Mouse (Mus musculus) stomach, postnatal 0 days (tissue): Measurements from ENCODE around the gene Rasgrf1. TPM values are rescaled to one million over a fixed set of nuclear protein-coding genes. Genes with fewer than 3 reads are reported as not detected.

ENCODE experiments used
- ATAC-seq: fragments of 200-750 bp; cut with Nextera tagmentation; 2 replicates; pipeline ENCODE4 v1.8.0; 2017; ENCODE audit not compliant: low FRiP score, low TSS enrichment
- DNase-seq: peaks from one replicate; pipeline ENCODE4 v3.0.0-alpha.2; 2016; ENCODE audit warnings: low spot score
- H3K27ac ChIP-seq: fragments of 300-500 bp; sonication (generic); replicated peaks from 2 replicates; pipeline ENCODE4 v1.5.1; 2014; ENCODE audit warnings: mild to moderate bottlenecking, control low read depth
- H3K27me3 ChIP-seq: fragments of 300-500 bp; sonication (generic); 2 replicates; pipeline ENCODE4 v1.6.1; 2014; ENCODE audit warnings: low read length; ENCODE audit not compliant: control insufficient read depth, insufficient read depth
- H3K36me3 ChIP-seq: fragments of 300-500 bp; sonication (generic); 2 replicates; pipeline ENCODE4 v1.6.1; 2014; ENCODE audit warnings: low read length, mixed read lengths; ENCODE audit not compliant: control insufficient read depth, insufficient read depth
- H3K4me1 ChIP-seq: fragments of 300-500 bp; sonication (generic); replicated peaks from 2 replicates; pipeline ENCODE4 v1.6.1; 2014; ENCODE audit warnings: antibody characterized with exemption; ENCODE audit not compliant: control insufficient read depth, insufficient read depth
- H3K4me2 ChIP-seq: fragments of 300-500 bp; sonication (generic); replicated peaks from 2 replicates; pipeline ENCODE4 v1.6.1; 2014; ENCODE audit warnings: low read depth, mild to moderate bottlenecking, control low read depth, moderate library complexity
- H3K4me3 ChIP-seq: fragments of 300-500 bp; sonication (generic); 2 replicates; pipeline ENCODE4 v1.5.1; 2014; ENCODE audit warnings: low read depth, low read length, control low read depth
- H3K9ac ChIP-seq: fragments of 300-500 bp; sonication (generic); 2 replicates; pipeline ENCODE4 v1.6.1; 2014; ENCODE audit warnings: mild to moderate bottlenecking, low read length, control low read depth, mixed read lengths
- H3K9me3 ChIP-seq: fragments of 300-500 bp; sonication (generic); 2 replicates; pipeline ENCODE4 v1.6.1; 2016; ENCODE audit warnings: low read length; ENCODE audit not compliant: control insufficient read depth
- CTCF ChIP-seq: IDR thresholded peaks from 2 replicates; pipeline ENCODE4 v1.5.1; 2016; ENCODE audit warnings: antibody characterized with exemption, low read depth, mild to moderate bottlenecking, moderate library complexity
- EP300 ChIP-seq: optimal IDR thresholded peaks from 2 replicates; pipeline ENCODE3; 2016; ENCODE audit warnings: antibody characterized with exemption
- WGBS: fragments of 180-500 bp; shearing (Covaris S2); extraction: QIAGEN DNeasy Blood & Tissue Kit; methylation state at CpG from one replicate; pipeline ENCODE4 v1.1.7; 2014; 5-methylcytosine and 5-hydroxymethylcytosine counted together
- polyA plus RNA-seq: library from polyadenylated mRNA; unstranded; fragments of >200 nt; fragmentation: Nextera tagmentation; extraction: Ambion mirVana; gene quantifications from 2 replicates; pipeline ENCODE4 v1.2.1, GENCODE M21; 2015

Gene Rasgrf1
- polyA plus RNA-seq, 1 experiment from 2014 or later, result 0.13 TPM

- DNase-seq (no peak), ATAC-seq (no peak)
- no peak overlapping the region for H3K9ac ChIP-seq
- H3K9me3 ChIP-seq, result no peaks in the 10 kb centered on the region
- H3K4me2 ChIP-seq, result no peak overlapping the region
- no peaks in the 10 kb centered on the region for H3K4me1 ChIP-seq
- H3K36me3 ChIP-seq, result no peaks in the 10 kb centered on the region
- no peak overlapping the region for H3K27ac ChIP-seq
- no peak for TF ChIP-seq CTCF
- TF ChIP-seq EP300, result no peak
- WGBS, result 13% methylated on average over 8 of the region's 8 CpGs
- no peak overlapping the region for H3K4me3 ChIP-seq
- H3K27me3 ChIP-seq, result no peaks in the 10 kb centered on the region
Measured at GRCm38 (mm10) chr9:89870531-89871150, 39.1 kb upstream of the Rasgrf1 start.

DNA sequence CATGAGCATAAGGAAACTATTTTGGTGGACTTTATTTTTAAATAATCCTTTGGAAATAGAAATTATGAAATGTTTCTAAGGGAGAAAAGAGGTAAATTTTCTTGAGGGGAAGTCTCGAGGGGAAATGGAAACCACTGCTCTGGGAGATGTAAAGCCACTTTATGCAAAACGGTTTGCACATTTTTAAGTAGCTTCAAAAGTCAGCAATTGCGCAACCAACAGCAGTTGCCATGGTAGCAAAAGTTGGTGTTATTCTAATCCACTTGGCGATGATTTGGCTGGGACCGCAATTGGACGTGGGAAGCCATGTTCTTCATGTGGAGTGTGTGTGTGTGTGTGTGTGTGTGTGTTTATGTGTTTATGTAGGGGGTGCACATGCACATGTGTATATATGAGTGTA lies 37.6 kb upstream of the Rasgrf1 start:
- Histone ChIP-seq H3K4me3 (no peak overlapping the region), H3K27ac (no peak overlapping the region), H3K9ac (no peak overlapping the region), H3K36me3 (no peaks in the 10 kb centered on the region), H3K27me3 (no peaks in the 10 kb centered on the region), H3K9me3 (no peaks in the 10 kb centered on the region), H3K4me2 (no peak overlapping the region), H3K4me1 (no peaks in the 10 kb centered on the region)
- whole genome bisulfite sequencing, result 61% methylated on average over 6 of the region's 6 CpGs
- TF ChIP-seq EP300, result no peak
- no peak for TF ChIP-seq CTCF
- DNase-seq (no peak), ATAC-seq (no peak)

- Histone ChIP-seq H3K36me3 (no peaks in the 10 kb centered on the region), H3K4me1 (no peaks in the 10 kb centered on the region), H3K27ac (no peak overlapping the region), H3K9me3 (0 out of 2 replicates have a peak, but pooled peaks cover 3% of the 10 kb centered on the region), H3K4me2 (no peak overlapping the region), H3K27me3 (no peaks in the 10 kb centered on the region), H3K4me3 (no peak overlapping the region), H3K9ac (no peak overlapping the region)
- DNase-seq (peak; percentile 39), ATAC-seq (peak; percentile 94)
- 35% methylated on average over 7 of the region's 7 CpGs for WGBS
- TF ChIP-seq EP300 (no peak), CTCF (no peak)
Measured at GRCm38 (mm10) chr9:89874434-89874833, 35.3 kb upstream of the Rasgrf1 start.

DNA sequence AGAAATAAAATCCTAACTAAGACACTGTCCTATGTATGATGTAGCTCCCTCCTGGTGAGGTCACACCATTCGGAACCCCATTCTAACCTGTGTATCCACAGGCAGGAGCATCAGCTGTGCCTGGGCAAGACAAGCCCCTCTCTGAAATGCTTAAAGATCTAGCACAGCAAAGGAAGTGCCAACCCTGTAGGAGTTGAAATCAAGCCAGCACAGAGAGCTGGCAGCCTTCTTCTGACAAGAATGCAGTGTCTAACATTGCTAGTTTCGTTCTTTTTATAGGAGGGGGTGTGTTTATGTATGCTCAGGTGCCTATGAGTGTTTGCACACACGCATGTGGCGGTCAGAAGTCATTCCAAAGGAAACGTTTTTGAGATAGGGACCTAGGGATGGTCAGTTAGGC lies 34.2 kb upstream of the Rasgrf1 start:
- Histone ChIP-seq H3K4me2 (no peak overlapping the region), H3K27ac (no peak overlapping the region), H3K4me1 (no peaks in the 10 kb centered on the region), H3K9me3 (0 out of 2 replicates have a peak, but pooled peaks cover 3% of the 10 kb centered on the region), H3K27me3 (no peaks in the 10 kb centered on the region), H3K4me3 (no peak overlapping the region), H3K9ac (no peak overlapping the region), H3K36me3 (no peaks in the 10 kb centered on the region)
- 53% methylated on average over 5 of the region's 5 CpGs for WGBS
- DNase-seq, result no peak
- TF ChIP-seq CTCF (no peak), EP300 (no peak)
- ATAC-seq, result no peak

GRCm38 (mm10) chr9:89878471-89879020 lies 31.2 kb upstream of the Rasgrf1 start:
- Histone ChIP-seq H3K27me3 (no peaks in the 10 kb centered on the region), H3K4me2 (no peak overlapping the region), H3K27ac (no peak overlapping the region), H3K4me1 (no peaks in the 10 kb centered on the region), H3K9ac (no peak overlapping the region), H3K4me3 (no peak overlapping the region), H3K9me3 (0 out of 2 replicates have a peak, but pooled peaks cover 3% of the 10 kb centered on the region), H3K36me3 (no peaks in the 10 kb centered on the region)
- DNase-seq, result no peak
- 47% methylated on average over 11 of the region's 11 CpGs for WGBS
- no peak for ATAC-seq
- TF ChIP-seq CTCF, result no peak
- TF ChIP-seq EP300, result no peak

DNA sequence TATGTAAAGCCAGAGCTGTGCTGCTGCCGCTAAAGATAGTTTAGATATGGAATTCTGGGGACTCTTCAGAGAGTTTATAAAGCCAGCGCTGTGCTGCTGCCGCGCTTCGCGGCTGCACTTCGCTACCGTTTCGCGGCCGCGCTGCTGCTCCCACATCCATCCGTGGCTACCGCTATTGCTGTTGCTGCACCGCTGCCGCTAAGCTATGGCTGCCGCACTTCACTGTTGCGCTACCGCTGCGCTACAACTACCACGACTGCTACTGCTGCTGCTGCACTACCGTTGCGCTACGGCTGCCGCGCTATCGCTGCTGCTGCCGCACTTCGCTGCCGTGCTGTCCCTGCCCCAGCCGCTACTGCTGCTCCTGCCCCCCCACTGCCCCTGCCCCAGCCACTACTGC lies 30.1 kb upstream of the Rasgrf1 start:
- no peaks in the 10 kb centered on the region for H3K4me1 ChIP-seq
- no peaks in the 10 kb centered on the region for H3K36me3 ChIP-seq
- H3K9me3 ChIP-seq, result 0 out of 2 replicates have a peak, but pooled peaks cover 3% of the 10 kb centered on the region
- H3K27ac ChIP-seq, result no peak overlapping the region
- no peak overlapping the region for H3K9ac ChIP-seq
- TF ChIP-seq CTCF (no peak), EP300 (no peak)
- H3K4me3 ChIP-seq, result no peak overlapping the region
- ATAC-seq (no peak), DNase-seq (no peak)
- no peaks in the 10 kb centered on the region for H3K27me3 ChIP-seq
- WGBS, result 47% methylated on average over 31 of the region's 31 CpGs
- no peak overlapping the region for H3K4me2 ChIP-seq
